Mouse (Mus musculus) bone marrow, adult 2 months (tissue): ENCODE measurements at regions not wholly inside any gene's neighbourhood (a gene's known extent, or its start where the extent isn't known, plus 50 kb on each side); places are given as distances from the start of the nearest gene placed in this dataset.

Source experiments
- CTCF ChIP-seq: fragments of 200-500 bp; IDR thresholded peaks from 2 replicates; pipeline ENCODE4 v1.5.1; 2011; ENCODE audit warnings: low read length, control low read depth; ENCODE audit not compliant: control insufficient read depth, insufficient read depth
- POLR2A ChIP-seq: fragments of 200-500 bp; IDR thresholded peaks from 2 replicates; pipeline ENCODE4 v1.6.1; 2011; ENCODE audit warnings: low read depth, mild to moderate bottlenecking, control low read depth, low read length, borderline replicate concordance; ENCODE audit not compliant: control insufficient read depth

- TF ChIP-seq CTCF (no peak), POLR2A (no peak)
Measured at GRCm38 (mm10) chr6:11796361-11796760, 110.9 kb downstream of the Ndufa4 start.
